Comparison of ENCODE assay signal across 8 mouse cellular contexts in genomic region chr9:21220490-21221382, GRCm38 (mm10). TPM values are rescaled to one million over a fixed set of nuclear protein-coding genes. Genes with fewer than 3 reads are reported as not detected.
DNase-seq lines count a peak whose midpoint lies in the region; ATAC-seq lines count a peak whose summit lies in the region.

No protein-coding gene starts in this region.

- no peaks in the 10 kb centered on the region for H3K27me3 ChIP-seq in hindbrain, embryonic 14.5 days (ENCODE audit: control insufficient read depth, insufficient read depth, low read length)

- no peak overlapping the region for H3K27ac ChIP-seq in hindbrain, embryonic 14.5 days

- peaks cover 15% of the 10 kb centered on the region; the same call in 1 of the 2 replicates for H3K4me1 ChIP-seq in hindbrain, embryonic 14.5 days (replicated peaks; ENCODE audit: control insufficient read depth, insufficient read depth, low read length)

- peak overlapping the region; percentile 17 for H3K4me3 ChIP-seq in hindbrain, embryonic 14.5 days (replicated peaks; ENCODE audit: low read length)

- peak overlapping the region; percentile 50 for H3K4me2 ChIP-seq in hindbrain, embryonic 14.5 days (replicated peaks)

- H3K9ac ChIP-seq in hindbrain, embryonic 14.5 days: no peak overlapping the region

- no peaks in the 10 kb centered on the region for H3K36me3 ChIP-seq in hindbrain, embryonic 14.5 days (replicated peaks; ENCODE audit: control insufficient read depth, insufficient read depth)

- WGBS in hindbrain, embryonic 14.5 days: 15% methylated on average over 21 of the region's 21 CpGs

- H3K9me3 ChIP-seq in hindbrain, embryonic 14.5 days (ENCODE audit: control insufficient read depth, low read length): no peaks in the 10 kb centered on the region

- peak; percentile 90 for ATAC-seq in hindbrain, embryonic 14.5 days (ENCODE audit: low FRiP score)

- DNase-seq in NIH3T3 (ENCODE audit: low read depth): peak; percentile 53
- peak; percentile 99 for DNase-seq in cerebellum, postnatal 14 days
- peak; percentile 86 to 87 for DNase-seq in frontal cortex, postnatal 14 days (ENCODE audit: low spot score in 2 of 2)
- peak; percentile 91 for DNase-seq in hindbrain, embryonic 14.5 days (ENCODE audit: low spot score)
- peak; percentile 90 to 92 for DNase-seq in layer of hippocampus, postnatal 36 days
- DNase-seq in lung, postnatal 36 days: peak; percentile 98
- peak; percentile 95 for DNase-seq in retina, postnatal 1 day
- DNase-seq in urinary bladder, adult 18-20 months (ENCODE audit: low spot score in 2 of 2): peak; percentile 87 to 88

RNA-seq across cellular contexts. Expression of gene Keap1, which starts 18.4 kb away (rescaled TPM):
- 39.3 and 43.6 TPM in 2 replicates for polyA plus RNA-seq in hindbrain, embryonic 14.5 days (2014; fragmentation: Nextera tagmentation; extraction: Ambion mirVana)
- 10 to 100 TPM; 57.2 to 58.1 TPM for total RNA-seq in layer of hippocampus, postnatal 36 days (2021)

RNA-seq across cellular contexts. Expression of gene S1pr5, which starts 27.5 kb away (rescaled TPM):
- polyA plus RNA-seq in hindbrain, embryonic 14.5 days (2014; fragmentation: Nextera tagmentation; extraction: Ambion mirVana): 3.9 and 4.1 TPM in 2 replicates
- 10 to 100 TPM; 11.1 to 11.2 TPM for total RNA-seq in layer of hippocampus, postnatal 36 days (2021)

RNA-seq across cellular contexts. Expression of gene Atg4d, which starts 44.4 kb away (rescaled TPM):
- 38.1 and 46.9 TPM in 2 replicates for polyA plus RNA-seq in hindbrain, embryonic 14.5 days (2014; fragmentation: Nextera tagmentation; extraction: Ambion mirVana)
- 10 to 100 TPM; 38.8 to 40.9 TPM for total RNA-seq in layer of hippocampus, postnatal 36 days (2021)

RNA-seq across cellular contexts. Expression of gene Pde4a, which starts 55.2 kb away (rescaled TPM):
- 28.8 and 35.5 TPM in 2 replicates for polyA plus RNA-seq in hindbrain, embryonic 14.5 days (2014; fragmentation: Nextera tagmentation; extraction: Ambion mirVana)
- 10 to 100 TPM; 84.2 to 86.8 TPM for total RNA-seq in layer of hippocampus, postnatal 36 days (2021)
